Mouse (Mus musculus) spleen, postnatal 10 days (tissue): ENCODE measurements around the gene Alpk3.
"Not testable (repeated sequence)": the region's sequence is repeated elsewhere in the genome, so short reads cannot be mapped to it uniquely, and the experiment has no call there.

Experiments
- DNase-seq, 2 experiments: peaks; one replicate each; pipeline ENCODE4 v3.0.0; 2021 to 2022; ENCODE audit warnings: low spot score in 2 of 2

Alpk3 gene

GRCm38 (mm10) chr7:81131864-81132263 is 74.5 kb downstream of the Alpk3 start:
- no peak for DNase-seq

GRCm38 (mm10) chr7:81132851-81133279 is 75.5 kb downstream of the Alpk3 start:
- no peak for DNase-seq

GRCm38 (mm10) chr7:81133416-81133815 is 76.0 kb downstream of the Alpk3 start:
- DNase-seq = no peak

GRCm38 (mm10) chr7:81133941-81134340 is 76.5 kb downstream of the Alpk3 start:
- no peak for DNase-seq

- no peak for DNase-seq
Measured at GRCm38 (mm10) chr7:81134614-81135067, 77.2 kb downstream of the Alpk3 start.

- DNase-seq = no peak
Measured at GRCm38 (mm10) chr7:81137292-81137691, 79.9 kb downstream of the Alpk3 start.

- no peak for DNase-seq
Measured at GRCm38 (mm10) chr7:81139100-81139499, 81.7 kb downstream of the Alpk3 start.

GRCm38 (mm10) chr7:81139671-81140404 is 82.4 kb downstream of the Alpk3 start:
- DNase-seq = no peak

GRCm38 (mm10) chr7:81141541-81141940 is 84.1 kb downstream of the Alpk3 start:
- no peak for DNase-seq

- DNase-seq = not testable (repeated sequence)
Measured at GRCm38 (mm10) chr7:81143056-81143455, 85.7 kb downstream of the Alpk3 start.

GRCm38 (mm10) chr7:81149759-81150158 is 92.4 kb downstream of the Alpk3 start:
- DNase-seq = no peak

- DNase-seq = no peak
Measured at GRCm38 (mm10) chr7:81151216-81151615, 93.8 kb downstream of the Alpk3 start.

- DNase-seq = no peak
Measured at GRCm38 (mm10) chr7:81152306-81152705, 94.9 kb downstream of the Alpk3 start.

GRCm38 (mm10) chr7:81152826-81153225 is 95.4 kb downstream of the Alpk3 start:
- DNase-seq = no peak

- no peak for DNase-seq
Measured at GRCm38 (mm10) chr7:81153327-81153726, 95.9 kb downstream of the Alpk3 start.

- DNase-seq = not testable (repeated sequence)
Measured at GRCm38 (mm10) chr7:81154244-81154643, 96.8 kb downstream of the Alpk3 start.

- peak; percentile 31 to 70 for DNase-seq
Measured at GRCm38 (mm10) chr7:81154960-81155359, 97.6 kb downstream of the Alpk3 start.
